Mouse (Mus musculus) embryonic facial prominence, embryonic 11.5 days (tissue): ENCODE measurements around the gene Dock6. TPM values are rescaled to one million over a fixed set of nuclear protein-coding genes. Genes with fewer than 3 reads are reported as not detected.

Source experiments
- ATAC-seq: fragments of 200-750 bp; cut with Nextera tagmentation; replicated peaks from 2 replicates; pipeline ENCODE4 v1.8.0; 2017; ENCODE audit warnings: low read depth; ENCODE audit not compliant: insufficient number of reproducible peaks, low FRiP score, low TSS enrichment
- DNase-seq: peaks from one replicate; pipeline ENCODE4 v3.0.0-alpha.2; 2015; ENCODE audit warnings: low spot score
- H3K27ac ChIP-seq: fragments of 300-500 bp; sonication (generic); replicated peaks from 2 replicates; pipeline ENCODE4 v1.5.1; 2014; ENCODE audit warnings: mild to moderate bottlenecking, low read depth, low read length, control low read depth
- H3K27me3 ChIP-seq: fragments of 300-500 bp; sonication (generic); 2 replicates; pipeline ENCODE4 v1.6.1; 2014; ENCODE audit warnings: mild to moderate bottlenecking, low read length, moderate library complexity, mixed read lengths; ENCODE audit not compliant: control insufficient read depth, insufficient read depth
- H3K36me3 ChIP-seq: fragments of 300-500 bp; sonication (generic); replicated peaks from 2 replicates; pipeline ENCODE4 v1.6.1; 2014; ENCODE audit warnings: low read depth, mild to moderate bottlenecking, low read length, moderate library complexity, mixed read lengths; ENCODE audit not compliant: control insufficient read depth, insufficient read depth
- H3K4me1 ChIP-seq: fragments of 300-500 bp; sonication (generic); 2 replicates; pipeline ENCODE4 v1.6.1; 2014; ENCODE audit warnings: low read length, mixed read lengths; ENCODE audit not compliant: control insufficient read depth, insufficient read depth
- H3K4me2 ChIP-seq: fragments of 300-500 bp; sonication (generic); 2 replicates; pipeline ENCODE4 v1.6.1; 2014; ENCODE audit warnings: low read depth, mild to moderate bottlenecking, control low read depth, low read length, moderate library complexity
- H3K4me3 ChIP-seq: fragments of 300-500 bp; sonication (generic); 2 replicates; pipeline ENCODE4 v1.5.1; 2014; ENCODE audit warnings: low read depth, low read length, control low read depth
- H3K9ac ChIP-seq: fragments of 300-500 bp; sonication (generic); replicated peaks from 2 replicates; pipeline ENCODE4 v1.6.1; 2014; ENCODE audit warnings: mild to moderate bottlenecking, control low read depth, low read length
- H3K9me3 ChIP-seq: fragments of 300-500 bp; sonication (generic); replicated peaks from 2 replicates; pipeline ENCODE4 v1.6.1; 2016; ENCODE audit warnings: mild to moderate bottlenecking, low read length, inconsistent platforms, mixed read lengths; ENCODE audit not compliant: control insufficient read depth
- WGBS: fragments of 180-500 bp; shearing (Covaris S2); extraction: QIAGEN DNeasy Blood & Tissue Kit; methylation state at CpG from one replicate; pipeline ENCODE4 v1.1.7; 2014; 5-methylcytosine and 5-hydroxymethylcytosine counted together
- polyA plus RNA-seq: library from polyadenylated mRNA; unstranded; fragments of >200 nt; fragmentation: Nextera tagmentation; extraction: Ambion mirVana; gene quantifications from 2 replicates; pipeline ENCODE4 v1.2.1, GENCODE M21; 2014

The Dock6 gene
- polyA plus RNA-seq, 1 experiment from 2014 or later, result 15.6 TPM

DNA sequence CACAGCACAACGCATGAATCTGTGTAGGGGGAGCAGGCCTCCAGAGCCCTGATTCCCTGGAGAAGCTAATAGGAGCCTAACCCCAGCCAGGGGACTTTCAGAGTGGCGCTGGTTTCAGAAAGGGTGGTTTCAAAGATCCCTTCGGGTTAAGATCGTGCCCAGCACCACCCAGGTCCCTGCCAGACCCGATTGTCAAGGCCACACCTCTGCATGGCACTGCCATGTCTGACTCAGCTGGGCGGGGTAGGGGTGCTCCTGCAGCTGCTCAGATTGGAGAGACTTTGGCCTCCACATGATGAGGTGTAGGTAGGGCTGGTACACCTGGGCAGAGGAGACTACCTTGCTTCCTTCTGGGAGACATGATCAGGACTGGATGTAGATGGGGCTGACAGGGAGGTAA lies 2.5 kb upstream of the Dock6 start:
- Histone ChIP-seq H3K4me3 (no peak overlapping the region), H3K36me3 (no peaks in the 10 kb centered on the region), H3K27ac (no peak overlapping the region), H3K9me3 (no peaks in the 10 kb centered on the region), H3K27me3 (no peaks in the 10 kb centered on the region), H3K4me1 (peaks cover 4% of the 10 kb centered on the region; the same call in 1 of the 2 replicates), H3K4me2 (no peak overlapping the region), H3K9ac (no peak overlapping the region)
- DNase-seq (no peak), ATAC-seq (no peak)
- WGBS, result 87% methylated on average over 6 of the region's 6 CpGs

DNA sequence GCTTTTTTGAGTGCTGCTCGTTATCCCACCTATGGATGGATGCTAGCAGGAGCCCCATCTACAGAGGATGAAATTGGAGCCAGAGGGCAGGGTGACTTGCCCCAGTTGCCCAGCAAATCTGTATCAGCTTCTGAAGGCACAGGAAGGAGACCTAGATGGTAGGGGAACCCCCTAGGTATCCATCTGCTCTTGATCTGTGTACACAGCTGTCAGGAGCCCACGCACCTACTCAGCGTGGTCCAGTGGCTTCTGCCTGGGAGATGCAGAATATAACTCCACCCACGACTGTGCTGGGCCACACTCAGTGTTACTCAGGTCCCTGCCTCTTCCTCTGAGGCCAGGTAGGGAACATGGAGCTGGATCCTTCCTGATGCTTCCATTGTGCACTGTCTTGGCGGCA lies 1.5 kb upstream of the Dock6 start:
- 77% methylated on average over 5 of the region's 5 CpGs for WGBS

DNA sequence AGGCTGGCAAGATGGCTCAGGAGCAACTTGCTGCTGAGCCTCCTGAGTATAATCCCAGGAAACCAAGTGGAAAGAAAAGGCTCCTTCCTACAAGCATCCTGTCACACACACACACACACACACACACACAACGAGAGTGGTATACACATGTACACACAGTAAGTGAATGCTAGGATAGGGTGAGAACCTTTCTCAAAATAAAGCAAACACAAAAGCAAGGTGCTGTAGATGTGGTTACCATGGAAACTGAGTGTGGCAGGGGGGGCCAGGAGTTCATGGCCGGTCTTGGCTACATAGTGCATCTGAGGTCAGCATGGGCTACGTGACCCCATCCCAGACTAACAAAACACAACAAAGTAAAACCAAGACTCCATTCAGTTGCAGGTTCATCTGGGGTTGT lies 1.4 kb downstream of the Dock6 start:
- no peaks in the 10 kb centered on the region for H3K27me3 ChIP-seq
- no peaks in the 10 kb centered on the region for H3K36me3 ChIP-seq
- peaks cover 21% of the 10 kb centered on the region for H3K4me1 ChIP-seq
- H3K9me3 ChIP-seq, result no peaks in the 10 kb centered on the region
- H3K4me3 ChIP-seq, result 0 out of 2 replicates have a peak overlapping the region, but pooled peaks have one; percentile 74
- H3K9ac ChIP-seq, result no peak overlapping the region
- DNase-seq, result no peak
- 70% methylated on average over 3 of the region's 3 CpGs for WGBS
- H3K4me2 ChIP-seq, result no peak overlapping the region; the same call in 1 of the 2 replicates
- H3K27ac ChIP-seq, result no peak overlapping the region
- ATAC-seq, result no peak

More for the DNA sequence above, 1.5 kb upstream of the Dock6 start:
- Histone ChIP-seq H3K9ac (no peak overlapping the region), H3K4me3 (no peak overlapping the region), H3K4me2 (no peak overlapping the region), H3K27me3 (no peaks in the 10 kb centered on the region), H3K4me1 (peaks cover 4% of the 10 kb centered on the region; the same call in 1 of the 2 replicates), H3K9me3 (no peaks in the 10 kb centered on the region), H3K36me3 (no peaks in the 10 kb centered on the region), H3K27ac (no peak overlapping the region; the same call in 1 of the 2 replicates)
- ATAC-seq, result no peak
- no peak for DNase-seq

DNA sequence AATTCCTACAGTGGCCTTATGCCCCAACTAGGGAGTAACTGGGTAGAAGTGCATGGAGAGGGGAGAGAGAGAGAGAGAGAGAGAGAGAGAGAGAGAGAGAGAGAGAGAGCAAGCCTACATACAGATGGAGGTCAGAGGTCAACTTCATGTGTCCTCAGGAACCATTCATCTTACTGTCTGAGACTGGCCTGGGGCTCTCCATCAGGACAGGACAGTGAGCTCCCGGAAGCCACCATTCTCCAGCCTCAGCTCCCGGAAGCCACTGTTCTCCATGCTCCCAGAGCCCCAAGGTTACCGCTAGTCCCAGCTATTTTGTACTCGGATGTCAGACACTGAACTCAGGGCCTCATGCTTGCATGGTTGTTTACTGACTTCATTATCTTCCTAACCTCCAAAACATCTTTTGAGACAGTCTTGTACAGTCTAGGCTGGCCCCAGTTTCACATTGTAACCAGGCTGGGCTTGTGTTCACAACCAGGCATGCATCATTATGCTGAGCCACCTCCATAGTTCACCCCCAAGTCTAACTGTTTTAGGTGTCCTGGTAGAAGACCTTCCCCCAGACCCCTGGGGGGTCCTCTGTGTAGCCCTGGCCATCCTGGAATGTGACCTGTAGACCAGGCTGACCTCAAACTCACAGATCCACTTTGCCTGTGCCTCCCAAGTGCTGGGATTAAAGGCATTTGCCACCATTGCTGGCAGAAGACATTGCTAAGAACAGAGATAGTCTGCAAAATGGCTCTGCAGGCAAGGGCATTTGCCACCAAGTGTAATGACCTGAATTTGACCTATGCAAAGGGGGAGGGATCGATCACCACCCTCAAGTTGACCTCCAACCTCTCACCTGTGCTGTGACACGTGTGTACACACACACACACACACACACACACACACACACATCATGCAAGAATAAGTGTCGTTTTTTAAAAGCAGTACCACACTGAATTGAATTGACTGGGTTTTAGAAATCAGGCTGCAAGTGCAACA lies 2.5 kb downstream of the Dock6 start:
- WGBS, result 63% methylated on average over 7 of the region's 7 CpGs
- H3K4me3 ChIP-seq, result no peak overlapping the region
- H3K4me2 ChIP-seq, result no peak overlapping the region; the same call in 1 of the 2 replicates
- peaks cover 21% of the 10 kb centered on the region for H3K4me1 ChIP-seq
- no peak overlapping the region for H3K27ac ChIP-seq
- no peaks in the 10 kb centered on the region for H3K27me3 ChIP-seq
- ATAC-seq, result no peak
- no peak overlapping the region for H3K9ac ChIP-seq
- H3K9me3 ChIP-seq, result no peaks in the 10 kb centered on the region
- DNase-seq, result no peak
- no peaks in the 10 kb centered on the region for H3K36me3 ChIP-seq

DNA sequence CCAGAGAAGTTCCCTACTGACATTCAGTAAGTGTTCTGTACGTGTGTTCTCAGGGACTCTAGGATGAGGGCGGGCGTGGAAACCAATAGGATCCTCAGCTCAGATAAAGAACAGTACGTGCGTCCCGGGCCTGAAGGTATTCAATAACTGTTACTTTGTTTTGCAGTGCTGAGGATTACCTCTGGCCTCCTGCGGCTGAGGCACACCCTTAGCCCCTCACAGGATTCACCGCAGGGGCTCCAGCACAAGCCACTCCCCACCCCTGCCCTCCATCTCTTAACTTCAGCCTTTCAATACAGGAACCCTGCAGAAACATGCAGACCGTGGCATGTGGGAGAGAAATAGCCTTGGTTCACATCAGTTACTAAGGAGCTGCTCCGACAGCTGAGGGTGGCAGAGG lies 4.5 kb downstream of the Dock6 start:
- ATAC-seq (no peak), DNase-seq (no peak)
- H3K4me3 ChIP-seq, result no peak overlapping the region
- 0 out of 2 replicates have a peak overlapping the region, but pooled peaks have one; percentile 13 for H3K9ac ChIP-seq
- H3K4me1 ChIP-seq, result peaks cover 21% of the 10 kb centered on the region
- 31% methylated on average over 10 of the region's 10 CpGs for WGBS
- peak overlapping the region; percentile 28; the same call in 1 of the 2 replicates for H3K27ac ChIP-seq
- 0 out of 2 replicates have a peak, but pooled peaks cover 2% of the 10 kb centered on the region for H3K36me3 ChIP-seq
- H3K4me2 ChIP-seq, result no peak overlapping the region; the same call in 1 of the 2 replicates
- no peaks in the 10 kb centered on the region for H3K27me3 ChIP-seq
- no peaks in the 10 kb centered on the region for H3K9me3 ChIP-seq

DNA sequence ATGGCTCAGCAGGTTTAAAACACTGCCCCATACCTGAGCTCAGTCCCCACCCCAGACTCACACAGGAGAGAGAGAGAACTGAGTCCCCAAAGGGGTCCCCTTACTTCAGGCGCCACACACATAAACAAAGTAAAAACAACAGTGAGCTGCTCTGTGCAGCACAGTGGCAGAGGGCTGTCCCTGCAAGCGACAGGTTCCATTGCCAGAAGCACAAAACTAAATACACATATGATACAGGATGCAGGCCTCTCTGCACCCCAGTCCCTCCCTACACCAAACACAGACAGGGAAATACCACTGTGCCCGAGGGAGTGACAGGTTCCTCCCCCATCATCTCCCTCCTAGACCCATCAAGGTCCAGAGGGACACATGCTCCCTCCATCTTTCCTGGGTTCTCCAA lies 5.0 kb downstream of the Dock6 start:
- Histone ChIP-seq H3K4me1 (peaks cover 21% of the 10 kb centered on the region), H3K27me3 (no peaks in the 10 kb centered on the region), H3K9me3 (no peaks in the 10 kb centered on the region), H3K36me3 (0 out of 2 replicates have a peak, but pooled peaks cover 2% of the 10 kb centered on the region), H3K9ac (peak overlapping the region; percentile 39; the same call in 1 of the 2 replicates), H3K4me3 (no peak overlapping the region), H3K27ac (peak overlapping the region; percentile 76; the same call in 1 of the 2 replicates), H3K4me2 (peak overlapping the region; percentile 7)
- WGBS, result 7% methylated on average over 3 of the region's 3 CpGs
- ATAC-seq, result no peak
- no peak for DNase-seq

DNA sequence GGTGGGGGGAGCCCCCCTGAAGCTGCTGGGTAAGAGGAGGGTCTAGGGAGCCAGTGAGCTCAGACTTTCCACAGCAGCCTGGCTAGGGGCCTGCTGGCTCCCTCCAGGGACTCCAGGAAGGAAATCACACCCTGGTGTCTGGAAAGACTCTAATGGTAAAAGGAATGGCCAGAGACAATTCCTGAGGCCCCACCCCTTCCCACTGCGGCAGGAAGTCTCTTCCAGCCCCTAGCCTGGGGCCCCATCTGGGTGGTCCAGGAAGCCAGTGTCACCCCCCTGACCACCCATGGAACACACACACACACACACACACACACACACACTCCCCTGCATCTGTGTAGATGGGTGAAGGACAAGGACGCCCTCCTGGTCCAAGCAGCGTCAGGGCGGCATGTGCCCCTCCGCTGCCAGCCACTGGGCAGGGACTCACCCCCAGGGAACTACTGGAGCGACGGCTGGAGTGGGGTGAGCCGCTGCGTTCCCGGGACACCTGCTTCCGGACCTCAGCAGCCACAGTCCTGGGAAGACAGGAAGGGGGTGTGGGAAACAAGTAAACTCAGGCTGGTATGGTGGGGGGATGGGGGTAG lies 5.6 kb downstream of the Dock6 start:
- WGBS, result 7% methylated on average over 11 of the region's 11 CpGs
- peak; percentile 58 for ATAC-seq
- Histone ChIP-seq H3K9me3 (no peaks in the 10 kb centered on the region), H3K4me3 (no peak overlapping the region), H3K4me2 (peak overlapping the region; percentile 41), H3K4me1 (peaks cover 19% of the 10 kb centered on the region), H3K27me3 (no peaks in the 10 kb centered on the region), H3K27ac (peak overlapping the region; percentile 76; the same call in 1 of the 2 replicates), H3K9ac (peak overlapping the region; percentile 39; the same call in 1 of the 2 replicates), H3K36me3 (0 out of 2 replicates have a peak, but pooled peaks cover 2% of the 10 kb centered on the region)
- DNase-seq, result peak; percentile 62
